Mouse (Mus musculus): ENCODE measurements around the gene Cdc42ep5. TPM values are rescaled to one million over a fixed set of nuclear protein-coding genes. Genes with fewer than 3 reads are reported as not detected.

Gene Cdc42ep5
- total and polyA plus RNA-seq, 2 experiments from 2014 or later, result 4.0 to 6.7 TPM

DNA sequence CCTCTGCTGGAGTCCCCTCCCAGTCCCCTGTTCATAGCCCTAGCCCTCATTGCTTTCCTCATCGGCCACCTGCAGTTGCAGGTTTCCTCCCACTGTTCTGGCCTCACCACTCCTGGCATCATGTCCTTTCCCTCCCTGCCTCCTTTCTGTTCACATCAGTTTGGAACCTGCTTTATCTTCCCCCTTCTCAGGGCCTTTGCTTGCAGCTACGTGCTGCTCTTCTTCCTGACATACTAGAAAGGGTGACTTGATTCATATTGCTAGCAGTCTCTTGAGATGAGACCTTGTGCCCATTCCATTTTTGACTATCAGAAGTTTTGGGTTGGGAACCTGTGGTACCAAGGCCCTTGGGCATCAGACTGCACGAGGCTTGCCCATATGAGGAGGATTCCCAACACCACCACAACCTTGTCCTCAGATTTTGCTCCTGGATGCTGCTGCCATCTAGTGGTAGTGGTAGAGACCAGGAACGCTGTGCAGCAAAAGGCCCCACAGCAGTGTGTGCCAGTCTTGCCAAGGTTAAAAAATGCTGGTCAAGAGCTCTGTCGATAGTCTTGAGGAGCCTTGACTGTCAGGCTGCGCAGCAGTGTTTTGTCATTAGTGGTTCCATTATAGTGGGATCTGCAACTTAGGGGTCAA, 19.0 kb downstream of the Cdc42ep5 start:
- Histone ChIP-seq H3K4me1 (ENCODE audit: insufficient read depth) (no peaks in the 10 kb centered on the region), H3K4me2 (ENCODE audit: low read depth) (no peak overlapping the region), H3K4me3 (ENCODE audit: low read depth, low read length) (no peak overlapping the region), H3K27ac (ENCODE audit: low read depth, low read length) (no peak overlapping the region), H3K9me3 (ENCODE audit: low read length) (no peaks in the 10 kb centered on the region), H3K27me3 (ENCODE audit: insufficient read depth, low read length) (no peaks in the 10 kb centered on the region), H3K36me3 (ENCODE audit: insufficient read depth) (peaks cover 75% of the 10 kb centered on the region), H3K9ac (no peak overlapping the region)
- TF ChIP-seq CTCF (IDR thresholded peaks at IDR 0.05; ENCODE audit: low read depth), result peak; percentile 80
- DNase-seq (peak; percentile 55), ATAC-seq (no peak)
- WGBS, result 68% methylated on average over 6 of the region's 6 CpGs

DNA sequence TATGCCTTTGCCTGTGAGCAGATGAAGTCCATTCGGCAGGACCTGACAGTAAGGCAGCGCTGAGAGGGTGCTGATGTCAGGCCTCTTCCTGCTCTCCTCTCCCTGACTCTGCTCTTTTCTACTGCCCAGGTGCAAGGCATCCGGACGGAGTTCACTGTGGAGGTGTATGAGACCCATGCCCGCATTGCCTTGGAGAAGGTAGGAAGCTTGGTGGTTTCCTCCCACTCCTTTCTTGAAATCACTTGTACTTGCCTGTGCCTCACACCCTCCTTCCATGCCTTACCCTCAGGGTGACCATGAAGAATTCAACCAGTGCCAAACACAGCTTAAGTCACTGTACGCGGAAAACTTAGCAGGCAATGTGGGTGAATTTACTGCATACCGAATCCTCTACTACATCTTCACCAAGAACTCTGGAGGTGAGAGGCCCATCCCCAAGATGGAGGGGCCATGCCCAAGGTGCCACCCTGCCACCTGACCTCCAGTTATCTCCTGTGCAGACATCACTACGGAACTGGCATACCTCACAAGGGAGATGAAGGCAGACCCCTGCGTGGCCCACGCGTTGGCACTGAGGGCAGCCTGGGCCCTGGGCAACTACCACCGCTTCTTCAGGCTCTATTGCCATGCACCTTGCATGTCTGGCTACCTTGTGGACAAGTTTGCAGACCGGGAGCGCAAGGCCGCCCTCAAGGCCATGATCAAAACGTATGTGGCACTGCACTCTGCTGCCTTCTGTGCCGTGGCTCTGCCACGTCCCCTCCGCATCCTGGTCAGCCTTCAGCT, 19.7 kb downstream of the Cdc42ep5 start:
- Histone ChIP-seq H3K4me3 (ENCODE audit: low read depth, low read length) (no peak overlapping the region), H3K27ac (ENCODE audit: low read depth, low read length) (no peak overlapping the region), H3K4me2 (ENCODE audit: low read depth) (no peak overlapping the region), H3K4me1 (ENCODE audit: insufficient read depth) (no peaks in the 10 kb centered on the region), H3K27me3 (ENCODE audit: insufficient read depth, low read length) (no peaks in the 10 kb centered on the region), H3K36me3 (ENCODE audit: insufficient read depth) (peaks cover 83% of the 10 kb centered on the region), H3K9ac (no peak overlapping the region), H3K9me3 (ENCODE audit: low read length) (no peaks in the 10 kb centered on the region)
- no peak for DNase-seq
- no peak for TF ChIP-seq CTCF (IDR thresholded peaks at IDR 0.05; ENCODE audit: low read depth)
- WGBS, result 94% methylated on average over 20 of the region's 20 CpGs
- no peak for ATAC-seq

DNA sequence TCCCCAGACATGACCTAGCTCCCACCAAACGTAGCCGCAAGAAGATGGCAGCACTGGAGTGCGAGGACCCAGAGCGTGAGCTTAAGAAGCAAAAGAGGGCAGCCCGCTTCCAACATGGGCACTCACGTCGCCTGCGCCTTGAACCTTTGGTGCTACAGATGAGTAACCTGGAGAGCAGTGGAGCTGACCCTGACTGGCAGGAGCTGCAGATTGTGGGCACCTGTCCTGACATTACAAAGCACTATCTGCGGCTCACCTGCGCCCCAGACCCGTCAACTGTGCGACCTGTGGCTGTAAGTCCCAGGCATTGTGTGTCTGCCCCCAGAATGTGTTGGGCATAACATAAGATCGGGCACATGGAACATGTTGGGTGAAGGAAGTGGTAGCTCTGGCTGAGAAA, 20.6 kb downstream of the Cdc42ep5 start:
- H3K36me3 ChIP-seq (ENCODE audit: insufficient read depth), result peaks cover 92% of the 10 kb centered on the region
- no peak overlapping the region for H3K9ac ChIP-seq
- ATAC-seq (no peak), DNase-seq (no peak)
- no peak for TF ChIP-seq CTCF (IDR thresholded peaks at IDR 0.05; ENCODE audit: low read depth)
- H3K4me2 ChIP-seq (ENCODE audit: low read depth), result no peak overlapping the region
- H3K4me3 ChIP-seq (ENCODE audit: low read depth, low read length), result no peak overlapping the region
- no peak overlapping the region for H3K27ac ChIP-seq (ENCODE audit: low read depth, low read length)
- H3K27me3 ChIP-seq (ENCODE audit: insufficient read depth, low read length), result no peaks in the 10 kb centered on the region
- no peaks in the 10 kb centered on the region for H3K9me3 ChIP-seq (ENCODE audit: low read length)
- H3K4me1 ChIP-seq (ENCODE audit: insufficient read depth), result no peaks in the 10 kb centered on the region
- 96% methylated on average over 13 of the region's 13 CpGs for WGBS

DNA sequence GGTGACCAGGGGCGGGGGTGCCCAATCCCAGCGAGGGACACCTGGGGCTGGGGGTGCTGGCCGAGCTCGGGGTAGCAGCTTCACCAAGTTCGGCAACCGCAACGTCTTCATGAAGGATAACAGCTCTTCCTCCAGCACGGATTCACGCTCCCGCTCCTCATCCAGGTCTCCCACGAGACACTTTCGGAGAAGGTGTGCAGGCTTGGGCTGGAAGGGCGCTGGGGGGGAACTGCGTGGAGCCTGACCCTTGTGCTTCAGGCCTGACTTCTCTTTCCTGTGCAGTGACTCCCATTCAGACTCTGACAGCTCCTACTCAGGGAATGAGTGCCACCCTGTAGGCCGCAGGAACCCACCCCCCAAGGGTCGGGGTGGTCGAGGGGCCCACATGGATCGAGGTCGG, 21.2 kb downstream of the Cdc42ep5 start:
- Histone ChIP-seq H3K4me1 (ENCODE audit: insufficient read depth) (0 out of 2 replicates have a peak, but pooled peaks cover under 1% of the 10 kb centered on the region), H3K4me3 (ENCODE audit: low read depth, low read length) (no peak overlapping the region), H3K9ac (no peak overlapping the region), H3K4me2 (ENCODE audit: low read depth) (no peak overlapping the region), H3K9me3 (ENCODE audit: low read length) (no peaks in the 10 kb centered on the region), H3K27me3 (ENCODE audit: insufficient read depth, low read length) (no peaks in the 10 kb centered on the region), H3K36me3 (ENCODE audit: insufficient read depth) (peaks cover 97% of the 10 kb centered on the region), H3K27ac (ENCODE audit: low read depth, low read length) (no peak overlapping the region)
- WGBS, result 96% methylated on average over 19 of the region's 19 CpGs
- TF ChIP-seq CTCF (IDR thresholded peaks at IDR 0.05; ENCODE audit: low read depth), result no peak
- DNase-seq (no peak), ATAC-seq (no peak)

DNA sequence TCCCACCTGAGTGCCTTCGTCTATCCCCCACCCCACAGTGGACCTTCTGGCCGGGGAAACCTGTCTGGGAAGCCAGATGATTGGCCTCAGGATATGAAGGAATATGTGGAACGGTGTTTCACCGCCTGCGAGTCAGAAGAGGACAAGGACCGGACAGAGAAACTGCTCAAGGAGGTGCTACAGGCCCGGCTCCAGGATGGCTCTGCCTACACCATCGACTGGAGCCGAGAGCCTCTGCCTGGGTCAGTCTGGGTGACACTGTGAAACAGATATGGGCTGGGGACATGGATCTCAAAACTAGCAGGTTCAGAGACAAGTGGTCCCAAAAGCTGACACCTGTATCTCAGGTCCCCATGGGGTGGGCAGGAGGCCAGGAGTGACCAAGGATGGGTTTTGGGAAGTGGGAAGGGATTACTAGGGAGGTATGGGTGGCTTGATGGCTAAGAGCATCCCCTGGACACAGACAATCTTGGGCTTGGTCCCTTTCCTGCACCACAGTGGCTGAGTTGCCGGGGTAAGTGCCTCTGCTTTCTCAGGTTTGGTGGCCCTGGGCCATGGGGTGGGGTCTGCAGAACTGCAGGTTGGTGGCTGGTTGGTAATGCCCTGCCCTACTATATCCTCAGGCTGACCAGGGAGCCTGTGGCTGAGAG, 21.7 kb downstream of the Cdc42ep5 start:
- DNase-seq, result no peak
- Histone ChIP-seq H3K4me2 (ENCODE audit: low read depth) (no peak overlapping the region), H3K9ac (no peak overlapping the region), H3K9me3 (ENCODE audit: low read length) (no peaks in the 10 kb centered on the region), H3K27ac (ENCODE audit: low read depth, low read length) (no peak overlapping the region), H3K4me1 (ENCODE audit: insufficient read depth) (peaks cover 5% of the 10 kb centered on the region; the same call in 1 of the 2 replicates), H3K4me3 (ENCODE audit: low read depth, low read length) (no peak overlapping the region), H3K27me3 (ENCODE audit: insufficient read depth, low read length) (no peaks in the 10 kb centered on the region), H3K36me3 (ENCODE audit: insufficient read depth) (peaks cover 95% of the 10 kb centered on the region)
- TF ChIP-seq CTCF (IDR thresholded peaks at IDR 0.05; ENCODE audit: low read depth), result no peak
- WGBS, result 98% methylated on average over 10 of the region's 10 CpGs
- no peak for ATAC-seq

DNA sequence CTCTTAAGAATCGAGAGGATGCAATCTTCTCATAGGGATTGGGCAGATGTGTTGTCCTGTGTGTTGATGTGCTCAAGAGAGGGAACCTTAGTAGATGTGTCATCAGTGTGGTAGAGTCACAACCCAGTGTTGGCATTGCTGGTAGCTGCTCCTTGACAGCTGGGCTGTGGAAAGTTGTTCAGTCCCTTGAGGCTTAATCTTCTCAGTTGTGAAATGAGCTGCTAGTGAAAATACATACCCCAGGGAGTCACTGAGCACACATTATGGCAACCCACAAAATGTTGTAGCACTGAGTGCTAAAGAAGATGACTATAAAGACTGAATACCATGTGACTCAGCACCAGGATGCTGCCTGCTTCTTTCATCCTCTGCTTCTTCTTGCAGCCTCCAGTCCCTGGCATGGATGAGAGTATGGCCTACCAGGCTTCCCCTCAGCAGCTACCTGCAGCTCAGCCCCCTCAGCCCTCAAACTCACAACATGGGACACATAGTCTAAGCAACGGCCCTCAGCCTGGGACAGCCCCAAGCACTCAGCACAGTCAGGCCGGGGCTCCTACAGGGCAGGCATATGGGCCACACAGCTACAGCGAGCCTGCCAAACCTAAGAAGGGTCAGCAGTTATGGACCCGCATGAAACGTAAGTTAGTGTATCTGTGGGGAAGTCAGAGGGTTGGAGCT, 22.9 kb downstream of the Cdc42ep5 start:
- ATAC-seq (no peak), DNase-seq (no peak)
- Histone ChIP-seq H3K9me3 (ENCODE audit: low read length) (no peaks in the 10 kb centered on the region), H3K27ac (ENCODE audit: low read depth, low read length) (no peak overlapping the region), H3K4me2 (ENCODE audit: low read depth) (no peak overlapping the region), H3K4me3 (ENCODE audit: low read depth, low read length) (no peak overlapping the region), H3K9ac (no peak overlapping the region), H3K4me1 (ENCODE audit: insufficient read depth) (peaks cover 9% of the 10 kb centered on the region; the same call in 1 of the 2 replicates), H3K27me3 (ENCODE audit: insufficient read depth, low read length) (no peaks in the 10 kb centered on the region), H3K36me3 (ENCODE audit: insufficient read depth) (peaks cover 84% of the 10 kb centered on the region)
- no peak for TF ChIP-seq CTCF (IDR thresholded peaks at IDR 0.05; ENCODE audit: low read depth)
- WGBS, result 94% methylated on average over 6 of the region's 6 CpGs

Measured in forebrain, postnatal 0 days (tissue).